Mouse (Mus musculus) embryonic facial prominence, embryonic 12.5 days (tissue): ENCODE measurements around the gene Oxct1. TPM values are rescaled to one million over a fixed set of nuclear protein-coding genes. Genes with fewer than 3 reads are reported as not detected.

Source experiments
- ATAC-seq: fragments of 200-750 bp; cut with Nextera tagmentation; 2 replicates; pipeline ENCODE4 v1.8.0; 2017; ENCODE audit not compliant: insufficient number of reproducible peaks, insufficient read depth, low FRiP score, low TSS enrichment
- H3K27ac ChIP-seq: fragments of 300-500 bp; sonication (generic); 2 replicates; pipeline ENCODE4 v1.5.1; 2016; ENCODE audit warnings: mild to moderate bottlenecking
- H3K27me3 ChIP-seq: fragments of 300-500 bp; sonication (generic); 2 replicates; pipeline ENCODE4 v1.6.1; 2016; ENCODE audit warnings: mild to moderate bottlenecking, moderate library complexity
- H3K36me3 ChIP-seq: fragments of 300-500 bp; sonication (generic); 2 replicates; pipeline ENCODE4 v1.6.1; 2016; ENCODE audit warnings: mild to moderate bottlenecking
- H3K4me1 ChIP-seq: fragments of 300-500 bp; sonication (generic); 2 replicates; pipeline ENCODE4 v1.6.1; 2016
- H3K4me2 ChIP-seq: fragments of 300-500 bp; sonication (generic); replicated peaks from 2 replicates; pipeline ENCODE4 v1.6.1; 2016; ENCODE audit warnings: mild to moderate bottlenecking, moderate library complexity
- H3K4me3 ChIP-seq: fragments of 300-500 bp; sonication (generic); 2 replicates; pipeline ENCODE4 v1.5.1; 2016; ENCODE audit warnings: mild to moderate bottlenecking
- H3K9ac ChIP-seq: fragments of 300-500 bp; sonication (generic); 2 replicates; pipeline ENCODE4 v1.6.1; 2016; ENCODE audit warnings: mild to moderate bottlenecking, moderate library complexity
- H3K9me3 ChIP-seq: fragments of 300-500 bp; sonication (generic); 2 replicates; pipeline ENCODE4 v1.6.1; 2016; ENCODE audit warnings: mild to moderate bottlenecking, moderate library complexity
- WGBS: fragments of 180-500 bp; shearing (Covaris S2); methylation state at CpG from one replicate; pipeline ENCODE4 v1.1.7; 2016; 5-methylcytosine and 5-hydroxymethylcytosine counted together
- polyA plus RNA-seq: library from polyadenylated mRNA; unstranded; fragments of >200 nt; fragmentation: Nextera tagmentation; extraction: Ambion mirVana; gene quantifications from 2 replicates; pipeline ENCODE4 v1.2.1, GENCODE M21; 2016

The Oxct1 gene
- polyA plus RNA-seq, 1 experiment from 2014 or later, result 215 TPM

DNA sequence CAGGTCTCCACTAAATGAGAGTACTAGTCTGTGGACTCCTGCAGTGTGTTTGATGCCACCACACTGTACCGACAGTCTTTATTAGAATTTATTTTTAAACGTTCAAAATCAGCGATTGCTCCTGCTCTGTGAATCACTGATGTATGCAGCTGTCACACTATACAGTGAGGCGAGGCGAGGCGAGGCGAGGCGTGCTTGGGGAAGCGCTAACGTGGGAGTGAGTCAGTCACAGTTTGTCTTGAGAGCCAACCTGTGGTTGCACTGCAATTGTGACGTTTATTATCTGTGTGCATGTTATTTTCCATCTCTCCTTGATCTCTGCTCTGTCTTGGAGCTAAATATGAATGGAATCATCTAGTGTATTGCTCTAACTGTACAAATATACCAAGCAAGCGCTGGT lies 113.3 kb downstream of the Oxct1 start:
- Histone ChIP-seq H3K9me3 (no peaks in the 10 kb centered on the region), H3K9ac (no peak overlapping the region), H3K27ac (no peak overlapping the region), H3K36me3 (0 out of 2 replicates have a peak, but pooled peaks cover 7% of the 10 kb centered on the region), H3K4me1 (no peaks in the 10 kb centered on the region), H3K4me2 (no peak overlapping the region), H3K27me3 (no peaks in the 10 kb centered on the region), H3K4me3 (no peak overlapping the region)
- WGBS, result 91% methylated on average over 12 of the region's 12 CpGs
- no peak for ATAC-seq

DNA sequence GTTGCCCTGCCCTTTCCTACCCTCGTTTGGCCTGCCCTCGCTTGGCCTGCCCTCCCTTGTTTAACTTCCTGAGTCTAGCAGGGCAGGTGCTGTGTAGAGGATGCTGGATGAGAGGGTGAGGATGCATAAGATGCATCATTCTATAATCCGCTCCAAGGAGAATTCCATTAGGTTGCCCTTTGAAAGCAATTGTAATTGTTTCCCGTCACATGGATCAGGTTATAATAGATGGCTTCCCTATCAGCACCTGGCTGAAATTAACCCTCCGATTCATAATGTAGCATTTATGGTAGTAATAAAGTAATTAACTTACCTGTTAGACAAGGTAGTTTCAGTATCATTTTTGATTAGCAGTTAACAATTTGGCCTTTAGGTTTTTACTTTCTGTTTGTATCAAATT lies 119.2 kb downstream of the Oxct1 start:
- ATAC-seq, result no peak
- Histone ChIP-seq H3K27ac (no peak overlapping the region), H3K36me3 (peaks cover 15% of the 10 kb centered on the region; the same call in 1 of the 2 replicates), H3K9ac (no peak overlapping the region), H3K27me3 (no peaks in the 10 kb centered on the region), H3K9me3 (no peaks in the 10 kb centered on the region), H3K4me1 (no peaks in the 10 kb centered on the region), H3K4me2 (no peak overlapping the region), H3K4me3 (no peak overlapping the region)
- 72% methylated on average over 5 of the region's 5 CpGs for WGBS

DNA sequence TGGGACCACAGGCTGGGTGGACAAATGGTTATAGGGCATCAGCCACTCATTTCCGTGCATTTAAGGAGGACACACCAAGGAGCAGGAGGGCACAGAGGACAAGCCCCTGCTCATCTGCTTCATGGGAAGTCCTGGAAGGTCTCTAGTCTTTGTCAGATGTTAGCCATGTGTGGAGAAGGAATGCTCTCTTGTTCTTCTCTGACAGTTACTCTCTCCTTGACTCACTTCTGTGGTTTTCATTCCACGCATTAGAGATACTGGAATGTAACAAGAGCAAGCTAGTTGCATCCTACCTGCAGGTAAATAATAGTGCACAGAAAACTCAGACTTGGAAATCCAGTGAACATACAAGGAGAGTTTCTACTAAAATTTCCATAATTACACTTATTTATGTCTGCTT lies 121.5 kb downstream of the Oxct1 start:
- Histone ChIP-seq H3K9me3 (no peaks in the 10 kb centered on the region), H3K4me1 (no peaks in the 10 kb centered on the region), H3K9ac (no peak overlapping the region), H3K4me2 (no peak overlapping the region), H3K27me3 (no peaks in the 10 kb centered on the region), H3K36me3 (peaks cover 21% of the 10 kb centered on the region; the same call in 1 of the 2 replicates), H3K27ac (no peak overlapping the region), H3K4me3 (no peak overlapping the region)
- WGBS, result 82% methylated on average over 2 of the region's 2 CpGs
- ATAC-seq, result no peak

DNA sequence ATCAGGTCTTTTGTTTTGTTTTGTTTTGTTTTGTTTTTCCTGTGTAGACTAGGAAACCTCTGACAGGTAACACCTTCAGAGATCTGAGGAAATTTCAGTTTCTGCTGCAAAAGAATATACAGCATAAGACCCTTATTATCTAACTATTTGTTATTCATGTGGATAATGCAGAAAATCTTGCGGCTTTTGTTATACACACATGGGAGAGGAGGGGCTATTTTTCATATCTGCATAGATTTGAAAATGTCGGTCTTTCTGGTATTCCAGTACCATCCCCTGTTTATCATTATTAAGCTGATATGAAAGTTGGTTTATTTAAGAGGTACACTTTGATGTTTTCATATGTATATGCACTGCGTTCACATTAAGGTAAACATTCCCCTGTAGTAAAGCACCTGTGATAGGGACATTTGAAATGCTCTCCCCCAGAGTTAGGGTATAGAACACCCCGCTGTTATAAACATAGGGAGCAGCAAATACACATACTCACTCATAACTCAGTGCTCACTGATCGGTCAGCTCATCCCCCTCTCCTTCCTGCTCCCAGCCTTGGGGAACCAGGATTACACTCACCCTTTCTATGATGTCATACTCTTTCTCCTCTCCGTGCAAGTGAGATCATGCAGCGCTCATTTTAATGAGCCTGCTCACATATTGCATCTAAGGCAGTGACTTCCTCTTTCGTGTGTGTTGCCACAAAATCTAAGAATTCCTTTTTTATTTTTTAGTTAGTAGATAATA lies 122.6 kb downstream of the Oxct1 start:
- no peaks in the 10 kb centered on the region for H3K9me3 ChIP-seq
- H3K4me2 ChIP-seq, result no peak overlapping the region
- H3K36me3 ChIP-seq, result peaks cover 24% of the 10 kb centered on the region; the same call in 1 of the 2 replicates
- H3K4me3 ChIP-seq, result no peak overlapping the region
- no peaks in the 10 kb centered on the region for H3K4me1 ChIP-seq
- H3K9ac ChIP-seq, result no peak overlapping the region
- no peaks in the 10 kb centered on the region for H3K27me3 ChIP-seq
- WGBS, result 90% methylated on average over 8 of the region's 8 CpGs
- H3K27ac ChIP-seq, result no peak overlapping the region
- ATAC-seq, result no peak

GRCm38 (mm10) chr15:4154646-4155045 lies 128.5 kb downstream of the Oxct1 start:
- Histone ChIP-seq H3K27ac (no peak overlapping the region), H3K36me3 (peaks cover 19% of the 10 kb centered on the region; the same call in 1 of the 2 replicates), H3K9me3 (no peaks in the 10 kb centered on the region), H3K4me1 (no peaks in the 10 kb centered on the region), H3K27me3 (no peaks in the 10 kb centered on the region), H3K4me2 (no peak overlapping the region), H3K4me3 (no peak overlapping the region), H3K9ac (no peak overlapping the region)
- WGBS, result 48% methylated on average over 4 of the region's 4 CpGs
- ATAC-seq, result no peak

DNA sequence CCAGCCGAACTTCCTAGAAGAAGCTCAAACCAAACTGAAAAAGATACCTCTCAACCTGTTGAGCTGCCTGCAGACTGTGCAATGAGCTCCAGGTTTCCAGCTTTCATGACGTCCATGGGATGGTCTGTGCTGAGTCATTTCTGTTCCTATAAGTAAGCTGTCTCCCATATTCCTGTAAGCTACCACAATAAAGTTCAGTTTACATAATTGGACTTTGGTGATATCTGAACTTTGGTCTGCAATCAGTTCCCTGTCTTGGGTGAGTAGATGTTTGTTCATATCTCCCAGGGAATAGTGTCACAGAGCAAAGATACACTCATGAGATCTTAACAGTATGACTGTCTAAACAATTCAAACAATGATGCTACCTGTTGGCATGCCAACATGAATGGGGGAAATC lies 141.8 kb downstream of the Oxct1 start:
- H3K9me3 ChIP-seq, result no peaks in the 10 kb centered on the region
- H3K27me3 ChIP-seq, result no peaks in the 10 kb centered on the region
- no peak overlapping the region for H3K9ac ChIP-seq
- H3K36me3 ChIP-seq, result no peaks in the 10 kb centered on the region
- ATAC-seq, result no peak
- H3K27ac ChIP-seq, result no peak overlapping the region
- WGBS, result 73% methylated on average over 2 of the region's 2 CpGs
- H3K4me1 ChIP-seq, result no peaks in the 10 kb centered on the region
- H3K4me3 ChIP-seq, result no peak overlapping the region
- no peak overlapping the region for H3K4me2 ChIP-seq

GRCm38 (mm10) chr15:4171600-4171999 lies 145.4 kb downstream of the Oxct1 start:
- no peaks in the 10 kb centered on the region for H3K36me3 ChIP-seq
- no peak overlapping the region for H3K27ac ChIP-seq
- no peak overlapping the region for H3K4me3 ChIP-seq
- WGBS, result 70% methylated on average over 2 of the region's 2 CpGs
- no peak overlapping the region for H3K4me2 ChIP-seq
- no peaks in the 10 kb centered on the region for H3K4me1 ChIP-seq
- H3K27me3 ChIP-seq, result no peaks in the 10 kb centered on the region
- H3K9me3 ChIP-seq, result 0 out of 2 replicates have a peak, but pooled peaks cover 4% of the 10 kb centered on the region
- no peak overlapping the region for H3K9ac ChIP-seq
- no peak for ATAC-seq

DNA sequence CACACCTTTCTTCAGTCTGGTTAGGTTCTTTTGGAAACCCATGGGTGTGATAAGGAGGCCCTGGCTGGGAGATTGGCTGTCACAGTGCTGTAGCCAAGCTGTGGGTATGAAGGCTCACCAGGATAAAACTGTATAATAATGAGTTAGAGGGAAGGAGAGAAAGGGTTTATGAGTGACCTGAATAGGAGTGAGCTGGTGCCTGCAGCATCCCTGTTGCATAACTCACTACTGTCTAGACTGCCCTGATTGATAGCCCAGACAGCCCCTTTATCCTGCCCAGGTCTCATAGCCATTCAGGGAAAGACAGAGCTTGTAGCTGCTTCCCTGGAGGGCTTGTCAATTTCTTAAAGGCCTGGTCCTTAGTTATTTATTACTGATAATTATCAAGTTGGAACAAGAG lies 171.7 kb downstream of the Oxct1 start:
- Histone ChIP-seq H3K4me1 (no peaks in the 10 kb centered on the region), H3K9me3 (no peaks in the 10 kb centered on the region)
- ATAC-seq, result no peak

More for the DNA sequence above, 171.7 kb downstream of the Oxct1 start:
- Histone ChIP-seq H3K36me3 (no peaks in the 10 kb centered on the region), H3K9ac (no peak overlapping the region), H3K4me2 (no peak overlapping the region), H3K27ac (no peak overlapping the region), H3K27me3 (no peaks in the 10 kb centered on the region), H3K4me3 (no peak overlapping the region)

Other genes with a start within 250 kb of the Oxct1 start
- 8.8 and 9.5 TPM in 2 replicates for gene Fbxo4, start 46.8 kb upstream of the Oxct1 start, polyA plus RNA-seq
- 36.8 and 44.2 TPM in 2 replicates for gene AW549877, start 30.6 kb upstream of the Oxct1 start, polyA plus RNA-seq